Mouse (Mus musculus): ENCODE measurements around the gene Mrps12.

Gene Mrps12

GRCm38 (mm10) chr7:28710962-28711361 is 30.7 kb downstream of the Mrps12 start:
- in situ Hi-C loops (cut with MboI, MseI): no loop called here

- in situ Hi-C loops (cut with MboI, MseI): no loop called here
Measured at GRCm38 (mm10) chr7:28709454-28709853, 32.2 kb downstream of the Mrps12 start.

GRCm38 (mm10) chr7:28702601-28703143 is 38.9 kb downstream of the Mrps12 start:
- in situ Hi-C loops (cut with MboI, MseI): loop anchor here (5.0 kb wide), 1 partner anchor 35 kb away; no protein-coding TSS in a partner anchor

GRCm38 (mm10) chr7:28701306-28701705 is 40.3 kb downstream of the Mrps12 start:
- in situ Hi-C loops (cut with MboI, MseI): loop anchor here (5.0 kb wide), 1 partner anchor 34 kb away; no protein-coding TSS in a partner anchor

GRCm38 (mm10) chr7:28700269-28700668 is 41.4 kb downstream of the Mrps12 start:
- in situ Hi-C loops (cut with MboI, MseI): loop anchor here (5.0 kb wide), 1 partner anchor 33 kb away; no protein-coding TSS in a partner anchor

- in situ Hi-C loops (cut with MboI, MseI): no loop called here
Measured at GRCm38 (mm10) chr7:28697277-28697676, 44.3 kb downstream of the Mrps12 start.

- in situ Hi-C loops (cut with MboI, MseI): no loop called here
Measured at GRCm38 (mm10) chr7:28694966-28695511, 46.6 kb downstream of the Mrps12 start.

- in situ Hi-C loops (cut with MboI, MseI): no loop called here
Measured at GRCm38 (mm10) chr7:28694423-28694822, 47.2 kb downstream of the Mrps12 start.

- in situ Hi-C loops (cut with MboI, MseI): no loop called here
Measured at GRCm38 (mm10) chr7:28693321-28693966, 48.2 kb downstream of the Mrps12 start.

GRCm38 (mm10) chr7:28692545-28693320 is 48.9 kb downstream of the Mrps12 start, which contains the start of gene Fbxo27:
TSS of gene Fbxo27 (plus strand) at chr7:28692849.
- in situ Hi-C loops (cut with MboI, MseI): no loop called here

- in situ Hi-C loops (cut with MboI, MseI): no loop called here
Measured at GRCm38 (mm10) chr7:28691075-28691474, 50.5 kb downstream of the Mrps12 start.
